Mouse (Mus musculus): ENCODE measurements around the gene Bhlhe40.

GRCm38 (mm10) chr6:108692986-108693385, 32.6 kb downstream of the Bhlhe40 start:
- TF ChIP-seq EP300 (IDR thresholded peaks at IDR 0.05; ENCODE audit: low read depth in 1 of 2, low read length in 2 of 2) (no peak), POLR2A (IDR thresholded peaks at IDR 0.05; ENCODE audit: control insufficient read depth in 1 of 2, insufficient read depth in 1 of 2, low read depth in 1 of 2, low read length in 2 of 2, poor library complexity in 1 of 2) (no peak), HCFC1 (IDR thresholded peaks at IDR 0.05; ENCODE audit: low read depth, low read length) (no peak), GATA1 (IDR thresholded peaks at IDR 0.05; ENCODE audit: low read depth, low read length) (no peak), TCF12 (IDR thresholded peaks at IDR 0.05; ENCODE audit: low read depth, low read length) (no peak), CTCF (IDR thresholded peaks at IDR 0.05 in 2 of 3, conservative IDR thresholded peaks at IDR 0.05 in 1 of 3; ENCODE audit: control insufficient read depth in 1 of 3, insufficient read depth in 1 of 3, low read depth in 2 of 3, low read length in 3 of 3, poor library complexity in 1 of 3, severe bottlenecking in 1 of 3) (no peak), ZC3H11A (IDR thresholded peaks at IDR 0.05; ENCODE audit: low read depth, low read length) (no peak), POLR2AphosphoS2 (IDR thresholded peaks at IDR 0.05; ENCODE audit: low read length) (no peak), MXI1 (IDR thresholded peaks at IDR 0.05; ENCODE audit: low read depth, low read length) (no peak)
